Mouse (Mus musculus): Measurements from ENCODE around the gene Pifo. TPM values are rescaled to one million over a fixed set of nuclear protein-coding genes. Genes with fewer than 3 reads are reported as not detected.

Gene Pifo
- polyA plus RNA-seq (2012; rRNA removed; ENCODE audit: low replicate concordance) = not detected in 2 replicates

GRCm38 (mm10) chr3:106014546-106014945 lies at the start of gene Pifo:
Gene Pifo, minus strand, starts transcription at chr3:106014646.

GRCm38 (mm10) chr3:106032781-106033180 lies 18.3 kb upstream of the Pifo start, which contains the start of gene Chil5:
Gene Chil5, minus strand, starts transcription at chr3:106032814.

GRCm38 (mm10) chr3:105973411-105973810 lies 41.0 kb downstream of the Pifo start, which contains the start of gene Ovgp1:
Gene Ovgp1, plus strand, starts transcription at chr3:105973711.

GRCm38 (mm10) chr3:105959999-105960398 lies 54.4 kb downstream of the Pifo start, which contains the start of gene Atp5f1:
Gene Atp5f1, minus strand, starts transcription at chr3:105960099.

GRCm38 (mm10) chr3:105958974-105959580 lies 55.4 kb downstream of the Pifo start, which contains the start of gene Wdr77:
Gene Wdr77, plus strand, starts transcription at chr3:105959369.

Other genes with a start within 250 kb of the Pifo start
- gene Rap1a, start 213.3 kb downstream of the Pifo start, polyA plus RNA-seq (2012; rRNA removed; ENCODE audit: low replicate concordance) = 0.63 and 0.84 TPM in 2 replicates
- gene Adora3, start 143.8 kb downstream of the Pifo start, polyA plus RNA-seq (2012; rRNA removed; ENCODE audit: low replicate concordance) = 0.36 and 0.41 TPM in 2 replicates
- 0.23 and 0.60 TPM in 2 replicates for gene Tmigd3, start 143.7 kb downstream of the Pifo start, polyA plus RNA-seq (2012; rRNA removed; ENCODE audit: low replicate concordance)
- 1.2 and 1.4 TPM in 2 replicates for gene I830077J02Rik, start 82.0 kb downstream of the Pifo start, polyA plus RNA-seq (2012; rRNA removed; ENCODE audit: low replicate concordance)
- 10.1 and 10.5 TPM in 2 replicates for gene Wdr77, start 55.3 kb downstream of the Pifo start, polyA plus RNA-seq (2012; rRNA removed; ENCODE audit: low replicate concordance)
- gene Atp5f1, start 54.5 kb downstream of the Pifo start, polyA plus RNA-seq (2012; rRNA removed; ENCODE audit: low replicate concordance) = 156 and 299 TPM in 2 replicates
- 0.06 and 0.20 TPM in 2 replicates for gene Ovgp1, start 40.9 kb downstream of the Pifo start, polyA plus RNA-seq (2012; rRNA removed; ENCODE audit: low replicate concordance)
- gene Chil5, start 18.2 kb upstream of the Pifo start, polyA plus RNA-seq (2012; rRNA removed; ENCODE audit: low replicate concordance) = not detected in 2 replicates
- 0.08 and 0.37 TPM in 2 replicates for gene Chia1, start 98.6 kb upstream of the Pifo start, polyA plus RNA-seq (2012; rRNA removed; ENCODE audit: low replicate concordance)
- not detected in 2 replicates for gene Chil3, start 152.9 kb upstream of the Pifo start, polyA plus RNA-seq (2012; rRNA removed; ENCODE audit: low replicate concordance)
- gene Chil4, start 204.9 kb upstream of the Pifo start, polyA plus RNA-seq (2012; rRNA removed; ENCODE audit: low replicate concordance) = 0.70 TPM in 1 of 2 replicates, not detected in the other